Mouse (Mus musculus): Measurements from ENCODE around the gene Tcaf1. TPM values are rescaled to one million over a fixed set of nuclear protein-coding genes. Genes with fewer than 3 reads are reported as not detected.
A peak's percentile ranks its signal among the peaks of the same experiment; 100 is the strongest.

Tcaf1 gene
- 104 and 106 TPM in 2 replicates for polyA plus RNA-seq (2014; fragmentation: Nextera tagmentation; extraction: Ambion mirVana)

GRCm38 (mm10) chr6:42709291-42710211, at the start of gene Tcaf1:
TSS of gene Tcaf1 (minus strand) at chr6:42710088.
- Histone ChIP-seq H3K9ac (replicated peaks; ENCODE audit: low read length) (peak within 1 kb of the TSS; percentile 90), H3K27me3 (ENCODE audit: control insufficient read depth, insufficient read depth, low read length) (no peaks in the 10 kb centered on the region), H3K27ac (replicated peaks; ENCODE audit: low read depth, low read length) (peak within 1 kb of the TSS; percentile 38), H3K4me2 (ENCODE audit: low read depth, low read length) (peak within 1 kb of the TSS; percentile 76), H3K36me3 (replicated peaks; ENCODE audit: control insufficient read depth, insufficient read depth, low read depth, low read length) (no peaks in the 10 kb centered on the region), H3K9me3 (replicated peaks; ENCODE audit: control insufficient read depth, low read length) (no peaks in the 10 kb centered on the region), H3K4me3 (ENCODE audit: low read depth, low read length) (peak within 1 kb of the TSS; percentile 77), H3K4me1 (ENCODE audit: control insufficient read depth, insufficient read depth, low read length) (no peaks in the 10 kb centered on the region)
- DNase-seq (ENCODE audit: low spot score) = peak; percentile 88
- ATAC-seq (replicated peaks; ENCODE audit: insufficient number of reproducible peaks, low FRiP score, low TSS enrichment, low read depth) = peak; percentile 100
- WGBS = 2% methylated on average over 28 of the region's 28 CpGs

- DNase-seq (ENCODE audit: low spot score) (no peak), ATAC-seq (replicated peaks; ENCODE audit: insufficient number of reproducible peaks, low FRiP score, low TSS enrichment, low read depth) (no peak)
- Histone ChIP-seq H3K4me3 (ENCODE audit: low read depth, low read length) (no peak within 1 kb of the TSS), H3K9ac (replicated peaks; ENCODE audit: low read length) (no peak within 1 kb of the TSS), H3K4me1 (ENCODE audit: control insufficient read depth, insufficient read depth, low read length) (no peaks in the 10 kb centered on the region), H3K9me3 (replicated peaks; ENCODE audit: control insufficient read depth, low read length) (no peaks in the 10 kb centered on the region), H3K27me3 (ENCODE audit: control insufficient read depth, insufficient read depth, low read length) (no peaks in the 10 kb centered on the region), H3K27ac (replicated peaks; ENCODE audit: low read depth, low read length) (no peak within 1 kb of the TSS), H3K36me3 (replicated peaks; ENCODE audit: control insufficient read depth, insufficient read depth, low read depth, low read length) (no peaks in the 10 kb centered on the region), H3K4me2 (ENCODE audit: low read depth, low read length) (no peak within 1 kb of the TSS)
- 78% methylated on average over 1 of the region's 1 CpGs for WGBS
These were observed 46.2 kb upstream of the Tcaf1 start, which contains the start of gene Olfr38 for GRCm38 (mm10) chr6:42756104-42756503. TSS of gene Olfr38 (plus strand) at chr6:42756404.

GRCm38 (mm10) chr6:42747846-42748245, 38.0 kb upstream of the Tcaf1 start:
- no peaks in the 10 kb centered on the region for H3K9me3 ChIP-seq (replicated peaks; ENCODE audit: control insufficient read depth, low read length)

GRCm38 (mm10) chr6:42742303-42742702, 32.4 kb upstream of the Tcaf1 start:
- H3K27ac ChIP-seq (replicated peaks; ENCODE audit: low read depth, low read length) = no peak overlapping the region
- no peaks in the 10 kb centered on the region for H3K4me1 ChIP-seq (ENCODE audit: control insufficient read depth, insufficient read depth, low read length)
- ATAC-seq (replicated peaks; ENCODE audit: insufficient number of reproducible peaks, low FRiP score, low TSS enrichment, low read depth) = no peak
- 71% methylated on average over 5 of the region's 5 CpGs for WGBS
- H3K36me3 ChIP-seq (replicated peaks; ENCODE audit: control insufficient read depth, insufficient read depth, low read depth, low read length) = no peaks in the 10 kb centered on the region
- no peak overlapping the region for H3K9ac ChIP-seq (replicated peaks; ENCODE audit: low read length)
- DNase-seq (ENCODE audit: low spot score) = no peak
- no peaks in the 10 kb centered on the region for H3K27me3 ChIP-seq (ENCODE audit: control insufficient read depth, insufficient read depth, low read length)
- no peak overlapping the region for H3K4me2 ChIP-seq (ENCODE audit: low read depth, low read length)
- no peaks in the 10 kb centered on the region for H3K9me3 ChIP-seq (replicated peaks; ENCODE audit: control insufficient read depth, low read length)
- no peak overlapping the region for H3K4me3 ChIP-seq (ENCODE audit: low read depth, low read length)

More at GRCm38 (mm10) chr6:42747846-42748245, 38.0 kb upstream of the Tcaf1 start:
- no peak overlapping the region for H3K9ac ChIP-seq (replicated peaks; ENCODE audit: low read length)
- H3K4me2 ChIP-seq (ENCODE audit: low read depth, low read length) = no peak overlapping the region
- no peak for DNase-seq (ENCODE audit: low spot score)
- no peaks in the 10 kb centered on the region for H3K27me3 ChIP-seq (ENCODE audit: control insufficient read depth, insufficient read depth, low read length)
- no peak overlapping the region for H3K4me3 ChIP-seq (ENCODE audit: low read depth, low read length)
- H3K4me1 ChIP-seq (ENCODE audit: control insufficient read depth, insufficient read depth, low read length) = no peaks in the 10 kb centered on the region
- no peak overlapping the region for H3K27ac ChIP-seq (replicated peaks; ENCODE audit: low read depth, low read length)
- ATAC-seq (replicated peaks; ENCODE audit: insufficient number of reproducible peaks, low FRiP score, low TSS enrichment, low read depth) = no peak
- H3K36me3 ChIP-seq (replicated peaks; ENCODE audit: control insufficient read depth, insufficient read depth, low read depth, low read length) = no peaks in the 10 kb centered on the region

GRCm38 (mm10) chr6:42739071-42739470, 29.2 kb upstream of the Tcaf1 start, which contains the start of gene Olfr453:
TSS of gene Olfr453 (plus strand) at chr6:42739371.
- DNase-seq (ENCODE audit: low spot score) (no peak), ATAC-seq (replicated peaks; ENCODE audit: insufficient number of reproducible peaks, low FRiP score, low TSS enrichment, low read depth) (no peak)
- Histone ChIP-seq H3K9ac (replicated peaks; ENCODE audit: low read length) (no peak within 1 kb of the TSS), H3K4me2 (ENCODE audit: low read depth, low read length) (no peak within 1 kb of the TSS), H3K36me3 (replicated peaks; ENCODE audit: control insufficient read depth, insufficient read depth, low read depth, low read length) (no peaks in the 10 kb centered on the region), H3K27me3 (ENCODE audit: control insufficient read depth, insufficient read depth, low read length) (no peaks in the 10 kb centered on the region), H3K4me1 (ENCODE audit: control insufficient read depth, insufficient read depth, low read length) (no peaks in the 10 kb centered on the region), H3K27ac (replicated peaks; ENCODE audit: low read depth, low read length) (no peak within 1 kb of the TSS), H3K9me3 (replicated peaks; ENCODE audit: control insufficient read depth, low read length) (no peaks in the 10 kb centered on the region), H3K4me3 (ENCODE audit: low read depth, low read length) (no peak within 1 kb of the TSS)
- 100% methylated on average over 1 of the region's 1 CpGs for WGBS

GRCm38 (mm10) chr6:42717973-42718372, 8.1 kb upstream of the Tcaf1 start:
- Histone ChIP-seq H3K4me3 (ENCODE audit: low read depth, low read length) (no peak overlapping the region), H3K4me2 (ENCODE audit: low read depth, low read length) (no peak overlapping the region), H3K9ac (replicated peaks; ENCODE audit: low read length) (no peak overlapping the region), H3K4me1 (ENCODE audit: control insufficient read depth, insufficient read depth, low read length) (no peaks in the 10 kb centered on the region), H3K36me3 (replicated peaks; ENCODE audit: control insufficient read depth, insufficient read depth, low read depth, low read length) (no peaks in the 10 kb centered on the region), H3K27ac (replicated peaks; ENCODE audit: low read depth, low read length) (no peak overlapping the region), H3K9me3 (replicated peaks; ENCODE audit: control insufficient read depth, low read length) (no peaks in the 10 kb centered on the region), H3K27me3 (ENCODE audit: control insufficient read depth, insufficient read depth, low read length) (no peaks in the 10 kb centered on the region)
- DNase-seq (ENCODE audit: low spot score) = no peak
- no peak for ATAC-seq (replicated peaks; ENCODE audit: insufficient number of reproducible peaks, low FRiP score, low TSS enrichment, low read depth)

- H3K9me3 ChIP-seq (replicated peaks; ENCODE audit: control insufficient read depth, low read length) = no peaks in the 10 kb centered on the region
- 75% methylated on average over 8 of the region's 8 CpGs for WGBS
- no peak overlapping the region for H3K27ac ChIP-seq (replicated peaks; ENCODE audit: low read depth, low read length)
- H3K36me3 ChIP-seq (replicated peaks; ENCODE audit: control insufficient read depth, insufficient read depth, low read depth, low read length) = no peaks in the 10 kb centered on the region
- DNase-seq (ENCODE audit: low spot score) (no peak), ATAC-seq (replicated peaks; ENCODE audit: insufficient number of reproducible peaks, low FRiP score, low TSS enrichment, low read depth) (no peak)
- H3K4me2 ChIP-seq (ENCODE audit: low read depth, low read length) = no peak overlapping the region
- no peak overlapping the region for H3K4me3 ChIP-seq (ENCODE audit: low read depth, low read length)
- H3K27me3 ChIP-seq (ENCODE audit: control insufficient read depth, insufficient read depth, low read length) = no peaks in the 10 kb centered on the region
- H3K4me1 ChIP-seq (ENCODE audit: control insufficient read depth, insufficient read depth, low read length) = no peaks in the 10 kb centered on the region
- no peak overlapping the region for H3K9ac ChIP-seq (replicated peaks; ENCODE audit: low read length)
These were observed 4.8 kb upstream of the Tcaf1 start for GRCm38 (mm10) chr6:42714668-42715067.

GRCm38 (mm10) chr6:42692517-42693190, 17.2 kb downstream of the Tcaf1 start:
- DNase-seq (ENCODE audit: low spot score) (peak; percentile 88), ATAC-seq (replicated peaks; ENCODE audit: insufficient number of reproducible peaks, low FRiP score, low TSS enrichment, low read depth) (peak; percentile 95)
- H3K4me1 ChIP-seq (ENCODE audit: control insufficient read depth, insufficient read depth, low read length) = no peaks in the 10 kb centered on the region

More at GRCm38 (mm10) chr6:42692517-42693190, 17.2 kb downstream of the Tcaf1 start:
- Histone ChIP-seq H3K27ac (replicated peaks; ENCODE audit: low read depth, low read length) (peak overlapping the region; percentile 85), H3K27me3 (ENCODE audit: control insufficient read depth, insufficient read depth, low read length) (no peaks in the 10 kb centered on the region), H3K9ac (replicated peaks; ENCODE audit: low read length) (peak overlapping the region; percentile 81), H3K36me3 (replicated peaks; ENCODE audit: control insufficient read depth, insufficient read depth, low read depth, low read length) (no peaks in the 10 kb centered on the region; the same call in 1 of the 2 replicates), H3K4me3 (ENCODE audit: low read depth, low read length) (peak overlapping the region; percentile 68), H3K4me2 (ENCODE audit: low read depth, low read length) (peak overlapping the region; percentile 47), H3K9me3 (replicated peaks; ENCODE audit: control insufficient read depth, low read length) (no peaks in the 10 kb centered on the region)
- under 1% methylated on average over 32 of the region's 32 CpGs for WGBS

Data from embryonic facial prominence, embryonic 11.5 days (tissue).